Mouse (Mus musculus) spleen, adult 2 months (tissue): ENCODE measurements at regions not wholly inside any gene's neighbourhood (a gene's known extent, or its start where the extent isn't known, plus 50 kb on each side); places are given as distances from the start of the nearest gene placed in this dataset.

ENCODE experiments used
- CTCF ChIP-seq: fragments of 200-500 bp; IDR thresholded peaks from 2 replicates; pipeline ENCODE4 v1.5.1; 2011; ENCODE audit warnings: mild to moderate bottlenecking, inconsistent platforms; ENCODE audit not compliant: insufficient read depth, insufficient read length, insufficient replicate concordance; ENCODE audit errors: extremely low read depth
- POLR2A ChIP-seq: fragments of 200-500 bp; IDR thresholded peaks from 2 replicates; pipeline ENCODE4 v1.6.1; 2011; ENCODE audit warnings: low read depth, low read length, inconsistent platforms

GRCm38 (mm10) chr10:120697275-120697856 lies 201.5 kb downstream of the Msrb3 start:
- no peak for TF ChIP-seq CTCF
- no peak for TF ChIP-seq POLR2A
